Mouse (Mus musculus) ES-Bruce4 (cell line): Measurements from ENCODE around the gene Vps25. TPM values are rescaled to one million over a fixed set of nuclear protein-coding genes. Genes with fewer than 3 reads are reported as not detected.

Experiments
- H3K27ac ChIP-seq: 2 replicates; pipeline ENCODE4 v1.5.1; 2012; ENCODE audit warnings: low read length, inconsistent platforms; ENCODE audit not compliant: insufficient read depth
- H3K27me3 ChIP-seq: 2 replicates; pipeline ENCODE4 v1.6.1; 2012; ENCODE audit warnings: mild to moderate bottlenecking, low read length, inconsistent platforms; ENCODE audit not compliant: control insufficient read depth, poor library complexity, insufficient read depth, severe bottlenecking
- H3K36me3 ChIP-seq: 2 replicates; pipeline ENCODE4 v1.6.1; 2012; ENCODE audit warnings: inconsistent platforms, mild to moderate bottlenecking, low read length, moderate library complexity; ENCODE audit not compliant: control insufficient read depth, poor library complexity, insufficient read depth, severe bottlenecking
- H3K4me1 ChIP-seq: one replicate; pipeline ENCODE4 v1.8.1; 2011; ENCODE audit warnings: low read length; ENCODE audit not compliant: control insufficient read depth, insufficient read depth
- H3K4me3 ChIP-seq: 2 replicates; pipeline ENCODE4 v1.5.1; 2011; ENCODE audit warnings: low read depth, mild to moderate bottlenecking, low read length
- H3K9ac ChIP-seq: 2 replicates; pipeline ENCODE4 v1.6.1; 2012; ENCODE audit warnings: low read depth, mild to moderate bottlenecking, inconsistent platforms; ENCODE audit not compliant: poor library complexity, severe bottlenecking
- H3K9me3 ChIP-seq: replicated peaks from 2 replicates; pipeline ENCODE4 v1.6.1; 2012; ENCODE audit warnings: mild to moderate bottlenecking, low read length, inconsistent platforms; ENCODE audit not compliant: control insufficient read depth, poor library complexity, insufficient read depth, severe bottlenecking
- CTCF ChIP-seq: IDR thresholded peaks from one replicate; pipeline ENCODE4 v1.8.1; 2011; ENCODE audit warnings: low read depth, low read length
- EP300 ChIP-seq: IDR thresholded peaks from 2 replicates; pipeline ENCODE4 v1.6.1; 2011; ENCODE audit warnings: low read depth, low read length; ENCODE audit not compliant: insufficient read depth
- POLR2A ChIP-seq: IDR thresholded peaks from one replicate; pipeline ENCODE4 v1.8.1; 2011; ENCODE audit warnings: low read length; ENCODE audit not compliant: insufficient read depth
- polyA plus RNA-seq: library from polyadenylated mRNA; stranded (reverse); fragments of >200 nt; gene quantifications from 2 replicates; pipeline ENCODE4 v1.2.4, GENCODE M21; 2011; ENCODE audit warnings: low read depth; ENCODE audit not compliant: missing spikeins, insufficient read depth, insufficient read length

Vps25 gene
- polyA plus RNA-seq, 1 experiment: 135 TPM

DNA sequence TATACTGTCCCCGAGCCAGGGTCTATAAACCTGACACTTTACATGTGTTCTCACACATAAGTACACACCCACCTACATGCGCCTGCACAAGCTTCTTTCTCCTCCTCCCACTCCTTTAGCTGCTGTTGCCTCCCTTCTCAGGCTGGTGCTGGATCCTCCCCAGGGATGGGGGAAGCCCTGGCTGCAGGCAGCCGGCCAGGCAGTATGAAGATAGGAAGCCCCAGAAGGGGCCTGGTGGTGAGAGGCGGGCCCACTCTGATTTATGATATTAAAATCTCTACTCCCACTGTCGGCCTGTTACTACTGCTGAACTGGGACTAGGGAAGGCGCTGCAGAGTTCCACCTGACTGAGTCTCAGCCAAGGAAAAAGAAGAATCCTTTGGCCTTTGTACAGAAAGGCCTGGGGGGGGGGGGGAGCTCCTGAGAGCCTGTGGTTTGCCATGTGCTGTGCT is 5.8 kb downstream of the Vps25 start:
- H3K27me3 ChIP-seq: 0 out of 2 replicates have a peak, but pooled peaks cover 4% of the 10 kb centered on the region
- no peaks in the 10 kb centered on the region for H3K9me3 ChIP-seq
- no peak overlapping the region for H3K27ac ChIP-seq
- no peak overlapping the region for H3K9ac ChIP-seq
- H3K4me1 ChIP-seq: peaks cover 2% of the 10 kb centered on the region
- TF ChIP-seq EP300 (no peak), POLR2A (no peak), CTCF (no peak)
- H3K36me3 ChIP-seq: 0 out of 2 replicates have a peak, but pooled peaks cover 12% of the 10 kb centered on the region
- no peak overlapping the region for H3K4me3 ChIP-seq

- Histone ChIP-seq H3K27me3 (0 out of 2 replicates have a peak, but pooled peaks cover 4% of the 10 kb centered on the region), H3K9me3 (no peaks in the 10 kb centered on the region), H3K4me3 (peak within 1 kb of the TSS; percentile 58), H3K4me1 (peaks cover 2% of the 10 kb centered on the region), H3K36me3 (0 out of 2 replicates have a peak, but pooled peaks cover 12% of the 10 kb centered on the region), H3K9ac (peak within 1 kb of the TSS; percentile 71), H3K27ac (no peak within 1 kb of the TSS)
- TF ChIP-seq POLR2A: no peak
- TF ChIP-seq EP300: 0 out of 2 replicates have a peak, but pooled peaks have one; percentile 3
- no peak for TF ChIP-seq CTCF
Observed at GRCm38 (mm10) chr11:101259948-101260825, 6.7 kb downstream of the Vps25 start, which contains the start of gene Wnk4. Gene Wnk4, plus strand, starts transcription at chr11:101260567.

DNA sequence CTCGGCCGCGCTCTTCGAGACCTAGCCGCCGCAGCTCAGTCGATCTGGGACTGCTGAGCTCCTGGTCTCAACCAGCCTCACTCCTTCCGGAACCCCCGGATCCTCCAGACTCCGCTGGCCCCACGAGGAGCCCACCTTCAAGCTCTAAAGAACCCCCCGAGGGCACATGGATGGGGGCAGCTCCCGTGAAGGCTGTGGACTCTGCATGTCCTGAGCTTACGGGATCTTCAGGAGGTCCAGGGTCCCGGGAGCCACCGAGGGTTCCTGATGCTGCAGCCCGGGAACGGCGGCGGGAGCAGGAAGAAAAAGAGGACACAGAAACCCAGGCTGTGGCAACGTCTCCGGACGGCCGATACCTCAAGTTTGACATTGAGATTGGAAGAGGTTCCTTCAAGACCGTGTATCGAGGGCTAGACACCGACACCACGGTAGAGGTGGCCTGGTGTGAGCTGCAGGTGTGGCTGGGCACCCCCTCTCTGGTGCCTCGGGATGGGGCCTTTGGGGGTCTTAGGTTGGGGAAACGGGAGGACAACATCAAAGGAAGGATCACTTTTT is 7.4 kb downstream of the Vps25 start:
- Histone ChIP-seq H3K9ac (peak overlapping the region; percentile 71), H3K9me3 (no peaks in the 10 kb centered on the region), H3K27ac (no peak overlapping the region), H3K4me1 (peaks cover 2% of the 10 kb centered on the region), H3K4me3 (peak overlapping the region; percentile 58), H3K27me3 (0 out of 2 replicates have a peak, but pooled peaks cover 5% of the 10 kb centered on the region), H3K36me3 (0 out of 2 replicates have a peak, but pooled peaks cover 10% of the 10 kb centered on the region)
- TF ChIP-seq EP300 (no peak), CTCF (no peak), POLR2A (no peak)

DNA sequence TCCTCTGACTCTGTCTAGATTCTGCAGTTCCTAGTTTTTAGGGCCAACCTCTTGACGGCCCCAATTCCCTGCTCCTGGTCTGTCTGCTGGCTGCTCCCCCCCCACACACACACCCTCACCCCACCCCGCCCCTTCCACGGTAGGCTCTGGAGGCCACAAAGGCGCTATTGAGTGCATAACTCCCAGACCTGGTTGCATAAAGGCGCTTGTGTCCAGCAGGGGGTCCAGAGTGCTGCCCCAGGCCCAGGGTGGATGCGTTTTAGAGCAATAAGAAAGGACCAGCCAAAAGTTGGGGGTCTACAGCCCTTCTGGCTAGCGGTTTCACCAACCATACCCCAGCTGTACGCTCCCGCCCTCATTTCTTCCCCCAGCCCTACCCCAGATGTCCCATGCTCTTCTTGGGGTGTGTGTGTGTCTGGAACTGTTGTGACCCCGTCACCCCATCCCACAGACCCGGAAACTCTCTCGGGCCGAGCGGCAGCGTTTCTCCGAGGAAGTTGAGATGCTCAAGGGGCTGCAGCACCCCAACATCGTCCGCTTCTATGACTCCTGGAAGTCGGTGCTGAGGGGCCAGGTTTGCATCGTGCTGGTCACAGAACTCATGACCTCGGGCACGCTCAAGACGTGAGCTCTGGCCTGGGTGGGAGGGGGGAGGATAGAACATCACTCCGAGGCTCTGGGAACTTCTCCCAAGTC is 8.9 kb downstream of the Vps25 start:
- TF ChIP-seq EP300 (no peak), CTCF (no peak), POLR2A (no peak)
- no peak overlapping the region for H3K9ac ChIP-seq
- H3K36me3 ChIP-seq: 0 out of 2 replicates have a peak, but pooled peaks cover under 1% of the 10 kb centered on the region
- H3K4me1 ChIP-seq: peaks cover 2% of the 10 kb centered on the region
- H3K27me3 ChIP-seq: peaks cover 8% of the 10 kb centered on the region; the same call in 1 of the 2 replicates
- H3K27ac ChIP-seq: no peak overlapping the region
- 0 out of 2 replicates have a peak overlapping the region, but pooled peaks have one; percentile 9 for H3K4me3 ChIP-seq
- no peaks in the 10 kb centered on the region for H3K9me3 ChIP-seq

DNA sequence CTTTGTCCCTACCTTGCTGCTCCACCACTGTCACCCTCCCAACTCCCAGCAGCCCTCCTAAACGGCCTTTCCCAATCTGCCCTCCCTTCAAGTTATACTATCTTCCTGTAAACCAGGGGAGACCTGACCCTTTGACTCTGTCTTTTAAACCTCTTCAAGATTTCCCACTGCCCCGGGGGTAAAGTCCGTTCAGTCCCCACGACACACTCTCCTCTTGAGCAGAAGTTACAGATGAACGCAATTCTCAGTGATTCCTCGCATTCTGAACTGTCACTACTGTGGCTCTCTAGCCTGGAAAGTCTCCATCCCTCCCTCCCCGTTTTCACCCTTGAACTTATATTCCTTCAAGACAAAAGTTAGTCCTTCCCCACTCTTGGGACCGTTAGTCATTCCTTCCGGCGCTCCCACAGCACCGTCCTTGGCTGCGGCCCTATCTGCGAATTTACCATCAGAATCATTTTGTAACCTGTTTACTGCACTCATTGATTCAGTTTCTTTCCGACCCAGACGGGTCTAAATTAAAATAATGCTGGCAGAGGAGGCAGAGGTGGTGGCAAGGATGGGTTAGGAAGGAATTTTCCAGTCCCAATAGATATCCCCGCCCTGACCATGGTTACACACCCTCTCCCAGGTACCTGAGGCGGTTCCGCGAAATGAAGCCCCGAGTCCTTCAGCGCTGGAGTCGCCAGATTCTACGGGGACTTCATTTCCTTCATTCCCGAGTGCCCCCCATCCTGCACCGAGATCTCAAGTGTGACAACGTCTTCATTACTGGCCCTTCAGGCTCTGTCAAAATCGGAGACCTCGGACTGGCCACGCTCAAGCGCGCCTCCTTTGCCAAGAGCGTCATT is 9.9 kb downstream of the Vps25 start:
- H3K27ac ChIP-seq: no peak overlapping the region
- H3K4me1 ChIP-seq: peaks cover 2% of the 10 kb centered on the region
- TF ChIP-seq POLR2A (no peak), EP300 (no peak), CTCF (no peak)
- no peak overlapping the region for H3K9ac ChIP-seq
- H3K27me3 ChIP-seq: peaks cover 8% of the 10 kb centered on the region; the same call in 1 of the 2 replicates
- H3K36me3 ChIP-seq: no peaks in the 10 kb centered on the region
- H3K9me3 ChIP-seq: no peaks in the 10 kb centered on the region
- no peak overlapping the region for H3K4me3 ChIP-seq
